Mouse (Mus musculus) liver, adult 2 months (tissue): Measurements from ENCODE around the gene Hoxc5.

Experiments used
- CTCF ChIP-seq: fragments of 200-500 bp; IDR thresholded peaks from 2 replicates; pipeline ENCODE4 v1.5.1; 2011; ENCODE audit warnings: low read depth, low read length, control low read depth
- POLR2A ChIP-seq: fragments of 200-500 bp; IDR thresholded peaks from 2 replicates; pipeline ENCODE4 v1.6.1; 2011; ENCODE audit warnings: low read length, control low read depth; ENCODE audit not compliant: insufficient read depth; ENCODE audit errors: extremely low read depth

- TF ChIP-seq CTCF (no peak), POLR2A (no peak)
These were observed 91.5 kb downstream of the Hoxc5 start for GRCm38 (mm10) chr15:103058715-103059114.
